Mouse (Mus musculus) heart, postnatal 10 days (tissue): ENCODE measurements around the gene Btnl2. TPM values are rescaled to one million over a fixed set of nuclear protein-coding genes. Genes with fewer than 3 reads are reported as not detected.

Experiments
- DNase-seq, 2 experiments: peaks; one replicate each; pipeline ENCODE4 v3.0.0; 2021
- intact Hi-C: fragments of 180-260 bp; cut with DNase I; formaldehyde crosslinking; loops from one replicate; pipeline ENCODE4 v1.15.1; 2025
- total RNA-seq, 2 experiments: library from RNA; stranded (reverse); gene quantifications; 2 replicates each; pipeline ENCODE4 v1.2.3; 2021

Btnl2 gene
- total RNA-seq, 2 experiments from 2014 or later, result 0.22 to 0.30 TPM

- no peak for DNase-seq
Measured at GRCm38 (mm10) chr17:34397357-34397756, 42.7 kb downstream of the Btnl2 start.

GRCm38 (mm10) chr17:34398058-34398710 lies 43.6 kb downstream of the Btnl2 start:
- intact Hi-C loops, result no loop called here
- DNase-seq, result peak; percentile 78 to 79

More at GRCm38 (mm10) chr17:34397357-34397756, 42.7 kb downstream of the Btnl2 start:
- intact Hi-C loops, result no loop called here

DNA sequence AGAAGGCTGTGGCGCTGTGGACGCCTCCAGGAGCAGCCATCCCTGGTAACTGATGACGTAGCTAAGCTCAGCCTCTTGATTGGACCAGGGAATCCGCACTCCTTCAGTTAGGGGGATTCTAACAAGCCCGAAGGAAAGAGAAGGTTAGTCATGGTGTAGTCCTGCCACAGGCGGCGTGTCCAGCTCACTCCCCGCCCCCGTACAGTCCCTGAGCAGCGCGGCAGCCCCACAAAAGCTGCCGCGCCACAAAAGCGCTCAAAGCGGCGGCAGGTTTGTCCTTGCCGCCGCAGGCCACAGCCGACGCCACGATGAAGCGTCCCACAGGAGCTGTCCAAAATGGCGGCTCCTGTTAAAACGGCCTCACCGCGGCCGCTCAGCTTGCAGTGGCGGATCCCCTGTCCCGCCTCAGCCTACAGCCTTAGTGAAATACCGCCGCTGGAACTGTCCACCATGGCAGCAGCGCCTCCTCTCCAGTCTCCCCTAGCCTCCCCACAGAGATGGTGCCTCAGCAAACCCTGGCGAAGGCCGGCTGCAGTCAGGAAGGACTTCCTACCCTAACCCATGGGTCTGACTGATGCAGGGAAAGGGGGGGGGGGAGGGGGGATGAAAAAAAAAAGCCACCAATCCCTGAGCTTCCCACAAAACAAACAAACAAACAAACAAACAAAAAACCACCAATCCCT lies 44.2 kb downstream of the Btnl2 start, which contains the start of gene BC051142:
TSS of gene BC051142 (plus strand) at position 110 of the 683 bp plus-strand sequence.
- intact Hi-C loops, result no loop called here
- DNase-seq, result peak; percentile 75 to 81

- intact Hi-C loops, result no loop called here
- no peak for DNase-seq
Measured at GRCm38 (mm10) chr17:34399394-34399715, 44.7 kb downstream of the Btnl2 start.

DNA sequence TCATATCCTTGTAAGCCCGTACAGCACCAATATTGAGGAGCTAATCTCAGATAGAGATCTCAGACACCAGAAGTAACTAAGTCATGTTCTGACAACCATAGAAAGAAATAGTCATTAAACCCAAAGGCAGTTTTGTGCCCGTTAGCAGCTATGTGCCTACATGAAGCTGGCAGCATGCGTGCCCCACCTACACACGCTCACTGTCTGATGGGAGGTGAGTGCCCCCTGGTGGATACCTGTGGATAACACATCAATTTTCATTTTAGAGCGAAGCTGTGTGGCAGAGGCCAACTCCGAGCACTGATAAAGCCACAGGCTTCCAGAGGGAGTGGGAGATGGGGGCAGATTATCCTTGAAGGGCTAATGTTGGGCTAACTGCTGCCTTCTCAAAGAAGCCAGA lies 56.5 kb downstream of the Btnl2 start:
- intact Hi-C loops, result loop anchor here (1.0 to 5.0 kb wide), 2 partner anchors 23 to 164 kb away; no protein-coding TSS in a partner anchor
- peak; percentile 46 to 71 for DNase-seq

Other genes with a start within 250 kb of the Btnl2 start
- 1 to 10 TPM; 4.1 to 4.5 TPM for gene H2-DMa, start 235.3 kb upstream of the Btnl2 start, total RNA-seq
- 100 to 1,000 TPM; 113 to 119 TPM for gene Brd2, start 232.2 kb upstream of the Btnl2 start, total RNA-seq
- 1 to 10 TPM in 1 of 2 experiments, under 1 TPM in 1; 0.98 to 1.1 TPM for gene H2-DMb2, start 211.5 kb upstream of the Btnl2 start, total RNA-seq
- gene H2-DMb1, start 201.8 kb upstream of the Btnl2 start, total RNA-seq, result under 1 TPM; 0.72 to 0.89 TPM
- 1 to 10 TPM; 6.7 to 7.0 TPM for gene Tap1, start 167.3 kb upstream of the Btnl2 start, total RNA-seq
- 1 to 10 TPM; 3.2 to 4.6 TPM for gene Psmb9, start 167.1 kb upstream of the Btnl2 start, total RNA-seq
- gene Psmb8, start 157.1 kb upstream of the Btnl2 start, total RNA-seq, result 10 to 100 TPM; 10.3 to 10.7 TPM
- 10 to 100 TPM; 17.6 to 20.3 TPM for gene Tap2, start 151.3 kb upstream of the Btnl2 start, total RNA-seq
- gene H2-Ob, start 115.9 kb upstream of the Btnl2 start, total RNA-seq, result under 1 TPM; 0.77 to 0.92 TPM
- gene H2-Ab1, start 97.1 kb upstream of the Btnl2 start, total RNA-seq, result 1 to 10 TPM; 4.4 to 4.7 TPM
- gene H2-Aa, start 67.0 kb upstream of the Btnl2 start, total RNA-seq, result 1 to 10 TPM; 4.9 to 5.4 TPM
- gene H2-Eb1, start 49.0 kb upstream of the Btnl2 start, total RNA-seq, result 1 to 10 TPM; 7.5 to 8.4 TPM
- not detected for gene H2-Eb2, start 29.2 kb upstream of the Btnl2 start, total RNA-seq
- gene Btnl1, start 22.3 kb downstream of the Btnl2 start, total RNA-seq, result not detected
- not detected for gene BC051142, start 44.0 kb downstream of the Btnl2 start, total RNA-seq
- not detected for gene Btnl4, start 122.5 kb downstream of the Btnl2 start, total RNA-seq
- not detected for gene Btnl6, start 162.5 kb downstream of the Btnl2 start, total RNA-seq
- gene Notch4, start 209.4 kb downstream of the Btnl2 start, total RNA-seq, result 10 to 100 TPM; 41.8 to 56.5 TPM
- 1 to 10 TPM; 5.1 to 5.6 TPM for gene Gpsm3, start 235.0 kb downstream of the Btnl2 start, total RNA-seq
- 10 to 100 TPM; 26.1 to 30.4 TPM for gene Pbx2, start 236.4 kb downstream of the Btnl2 start, total RNA-seq
- gene Ager, start 243.0 kb downstream of the Btnl2 start, total RNA-seq, result 1 to 10 TPM; 1.1 to 1.6 TPM
- 10 to 100 TPM; 37.0 to 39.2 TPM for gene Rnf5, start 248.9 kb downstream of the Btnl2 start, total RNA-seq
- gene Agpat1, start 249.4 kb downstream of the Btnl2 start, total RNA-seq, result 10 to 100 TPM; 54.4 to 56.5 TPM